Mouse (Mus musculus) CH12.LX (cell line): Measurements from ENCODE around the gene Letm1. TPM values are rescaled to one million over a fixed set of nuclear protein-coding genes. Genes with fewer than 3 reads are reported as not detected.

Source experiments
- DNase-seq: peaks from one replicate; pipeline ENCODE4 v3.0.0-alpha.2; 2013; ENCODE audit errors: extremely low read depth
- H3K27ac ChIP-seq: 2 replicates; pipeline ENCODE4 v1.5.1; 2012; ENCODE audit warnings: low read depth, mild to moderate bottlenecking, control low read depth, moderate library complexity; ENCODE audit not compliant: insufficient read depth
- H3K27me3 ChIP-seq: replicated peaks from 2 replicates; pipeline ENCODE3; 2012; ENCODE audit warnings: inconsistent platforms
- H3K36me3 ChIP-seq, 2 experiments: replicated peaks in 1 of 2; 2 replicates each; pipeline versions ENCODE3 to v1.6.1; 2012; ENCODE audit warnings: inconsistent platforms in 1 of 2, low read length in 1 of 2, mild to moderate bottlenecking in 1 of 2, mixed read lengths in 1 of 2, moderate library complexity in 1 of 2; ENCODE audit not compliant: control insufficient read depth in 1 of 2, insufficient read depth in 1 of 2
- H3K4me1 ChIP-seq, 2 experiments: 2 replicates each; pipeline ENCODE4 v1.6.1; 2012; ENCODE audit warnings: inconsistent platforms in 1 of 2, moderate library complexity in 1 of 2; ENCODE audit not compliant: insufficient read depth in 2 of 2, control insufficient read depth in 1 of 2
- H3K4me2 ChIP-seq: 2 replicates; pipeline ENCODE4 v1.6.1; 2012; ENCODE audit warnings: low read depth, mild to moderate bottlenecking, control low read depth; ENCODE audit not compliant: poor library complexity, insufficient read depth, severe bottlenecking
- H3K4me3 ChIP-seq, 3 experiments: fragments of 150-350 bp in 1 of 3; sonication (generic) in 1 of 3; replicated peaks in 1 of 3; 2 replicates each; pipeline versions ENCODE3 to v1.5.1; 2011 to 2012; ENCODE audit warnings: low read depth in 2 of 3, low read length in 2 of 3, mild to moderate bottlenecking in 2 of 3, moderate library complexity in 2 of 3, control low read depth in 1 of 3, improper control_type of control experiment in 1 of 3, inconsistent platforms in 1 of 3, mixed read lengths in 1 of 3; ENCODE audit not compliant: poor library complexity in 1 of 3
- H3K79me2 ChIP-seq: replicated peaks from 2 replicates; pipeline ENCODE4 v1.6.1; 2012; ENCODE audit warnings: mild to moderate bottlenecking, moderate library complexity; ENCODE audit not compliant: control insufficient read depth, poor library complexity, insufficient read depth, severe bottlenecking; ENCODE audit errors: extremely low read depth
- H3K9ac ChIP-seq: 2 replicates; pipeline ENCODE4 v1.6.1; 2012; ENCODE audit warnings: low read depth, mild to moderate bottlenecking, control low read depth, moderate library complexity; ENCODE audit not compliant: insufficient read depth
- H3K9me3 ChIP-seq: replicated peaks from 2 replicates; pipeline ENCODE3; 2012; ENCODE audit warnings: low read length, inconsistent platforms, mixed read lengths
- BHLHE40 ChIP-seq: IDR thresholded peaks from 2 replicates; pipeline ENCODE4 v1.6.1; 2011; ENCODE audit warnings: mild to moderate bottlenecking, low read depth, low read length, improper control_type of control experiment
- CHD1 ChIP-seq: IDR thresholded peaks from 2 replicates; pipeline ENCODE4 v1.6.1; 2012; ENCODE audit warnings: low read depth, low read length, improper control_type of control experiment, inconsistent platforms
- CHD2 ChIP-seq: IDR thresholded peaks from 2 replicates; pipeline ENCODE4 v1.6.1; 2011; ENCODE audit warnings: low read length, improper control_type of control experiment
- CTCF ChIP-seq, 2 experiments: IDR thresholded peaks in 1 of 2; conservative IDR thresholded peaks in 1 of 2; 2 replicates each; pipeline ENCODE4 v1.5.1; 2011 to 2012; ENCODE audit warnings: low read depth in 2 of 2, low read length in 2 of 2, improper control_type of control experiment in 1 of 2, inconsistent platforms in 1 of 2, mild to moderate bottlenecking in 1 of 2, moderate library complexity in 1 of 2
- ELF1 ChIP-seq: IDR thresholded peaks from 2 replicates; pipeline ENCODE4 v1.6.1; 2014; ENCODE audit warnings: low read depth, mild to moderate bottlenecking, inconsistent platforms, low read length, improper control_type of control experiment
- EP300 ChIP-seq: IDR thresholded peaks from 2 replicates; pipeline ENCODE4 v1.6.1; 2011; ENCODE audit warnings: low read length, improper control_type of control experiment
- ETS1 ChIP-seq: conservative IDR thresholded peaks from 2 replicates; pipeline ENCODE4 v1.6.1; 2012; ENCODE audit warnings: low read depth, mild to moderate bottlenecking, inconsistent platforms, low read length, improper control_type of control experiment, moderate library complexity
- JUND ChIP-seq: conservative IDR thresholded peaks from 2 replicates; pipeline ENCODE4 v1.6.1; 2011; ENCODE audit warnings: low read depth, low read length, improper control_type of control experiment
- MAFK ChIP-seq: IDR thresholded peaks from 2 replicates; pipeline ENCODE4 v1.6.1; 2011; ENCODE audit warnings: low read length, improper control_type of control experiment; ENCODE audit not compliant: insufficient replicate concordance
- MAZ ChIP-seq: IDR thresholded peaks from 2 replicates; pipeline ENCODE4 v1.6.1; 2012; ENCODE audit warnings: low read depth, mild to moderate bottlenecking, inconsistent platforms, low read length, improper control_type of control experiment, moderate library complexity
- MEF2A ChIP-seq: IDR thresholded peaks from 2 replicates; pipeline ENCODE4 v1.6.1; 2014; ENCODE audit warnings: low read depth, mild to moderate bottlenecking, inconsistent platforms, low read length, improper control_type of control experiment, borderline replicate concordance
- MXI1 ChIP-seq: IDR thresholded peaks from 2 replicates; pipeline ENCODE4 v1.6.1; 2011; ENCODE audit warnings: mild to moderate bottlenecking, low read depth, low read length, improper control_type of control experiment
- MYC ChIP-seq: IDR thresholded peaks from 2 replicates; pipeline ENCODE4 v1.6.1; 2011; ENCODE audit warnings: low read depth, mild to moderate bottlenecking, improper control_type of control experiment, low read length
- NRF1 ChIP-seq: IDR thresholded peaks from 2 replicates; pipeline ENCODE4 v1.6.1; 2014; ENCODE audit warnings: low read depth, mild to moderate bottlenecking, inconsistent platforms, low read length, improper control_type of control experiment, moderate library complexity
- PAX5 ChIP-seq: IDR thresholded peaks from 2 replicates; pipeline ENCODE4 v1.6.1; 2012; ENCODE audit warnings: low read length, inconsistent platforms, mixed read lengths
- POLR2A ChIP-seq: IDR thresholded peaks from 2 replicates; pipeline ENCODE4 v1.6.1; 2011; ENCODE audit warnings: low read depth, mild to moderate bottlenecking, improper control_type of control experiment, low read length
- POLR2AphosphoS2 ChIP-seq: IDR thresholded peaks from 2 replicates; pipeline ENCODE4 v1.6.1; 2011; ENCODE audit warnings: low read depth, low read length, improper control_type of control experiment
- RAD21 ChIP-seq: IDR thresholded peaks from 2 replicates; pipeline ENCODE4 v1.6.1; 2011; ENCODE audit warnings: low read depth, mild to moderate bottlenecking, low read length, improper control_type of control experiment, moderate library complexity
- RCOR1 ChIP-seq: conservative IDR thresholded peaks from 2 replicates; pipeline ENCODE4 v1.6.1; 2012; ENCODE audit warnings: low read depth, mild to moderate bottlenecking, inconsistent platforms, low read length, improper control_type of control experiment
- SIN3A ChIP-seq: IDR thresholded peaks from 2 replicates; pipeline ENCODE4 v1.6.1; 2012; ENCODE audit warnings: low read length, improper control_type of control experiment, inconsistent platforms
- SMC3 ChIP-seq: IDR thresholded peaks from 2 replicates; pipeline ENCODE4 v1.6.1; 2011; ENCODE audit warnings: low read depth, low read length, improper control_type of control experiment
- TBP ChIP-seq: conservative IDR thresholded peaks from 2 replicates; pipeline ENCODE4 v1.6.1; 2011; ENCODE audit warnings: low read depth, low read length, improper control_type of control experiment
- TCF12 ChIP-seq: IDR thresholded peaks from 2 replicates; pipeline ENCODE4 v1.6.1; 2014; ENCODE audit warnings: low read depth, mild to moderate bottlenecking, inconsistent platforms, low read length, improper control_type of control experiment
- UBTF ChIP-seq: IDR thresholded peaks from 2 replicates; pipeline ENCODE4 v1.6.1; 2012; ENCODE audit warnings: low read depth, mild to moderate bottlenecking, inconsistent platforms, low read length, improper control_type of control experiment, moderate library complexity
- USF1 ChIP-seq: IDR thresholded peaks from 2 replicates; pipeline ENCODE4 v1.6.1; 2014; ENCODE audit warnings: low read depth, mild to moderate bottlenecking, inconsistent platforms, low read length, improper control_type of control experiment
- USF2 ChIP-seq: conservative IDR thresholded peaks from 2 replicates; pipeline ENCODE4 v1.6.1; 2011; ENCODE audit warnings: low read depth, low read length, improper control_type of control experiment
- ZKSCAN1 ChIP-seq: IDR thresholded peaks from 2 replicates; pipeline ENCODE4 v1.6.1; 2012; ENCODE audit warnings: low read depth, inconsistent platforms, low read length, improper control_type of control experiment, borderline replicate concordance
- ZMIZ1 ChIP-seq: IDR thresholded peaks from 2 replicates; pipeline ENCODE4 v1.6.1; 2012; ENCODE audit warnings: low read depth, mild to moderate bottlenecking, inconsistent platforms, low read length, improper control_type of control experiment
- ZNF384 ChIP-seq: IDR thresholded peaks from 2 replicates; pipeline ENCODE4 v1.6.1; 2012; ENCODE audit warnings: low read depth, low read length, improper control_type of control experiment, inconsistent platforms
- dilution Hi-C: fragments of 300-500 bp; cut with MboI; formaldehyde crosslinking; loops from 2 replicates; pipeline ENCODE4 v1.14.3; 2020; ENCODE audit warnings: low sequenced_read_pairs; ENCODE audit not compliant: extremely low pct_unique_long_range_greater_than_20kb, extremely low pct_ligation_motif_present
- in situ Hi-C: fragments of 300-500 bp; cut with MboI; formaldehyde crosslinking; loops from 3 replicates; pipeline ENCODE4 v1.14.3; 2019; ENCODE audit warnings: low sequenced_read_pairs, low pct_ligation_motif_present, low pct_unique_long_range_greater_than_20kb, mixed read lengths
- polyA plus RNA-seq: library from polyadenylated mRNA; unstranded; fragments of >175 nt; gene quantifications from 2 replicates; pipeline ENCODE4 v1.2.1, GENCODE M21; 2012; ENCODE audit warnings: low read depth; ENCODE audit not compliant: insufficient read length
- total RNA-seq, 2 experiments: library from RNA; depleted of rRNA; stranded (reverse); fragments of 300-350 nt in 1 of 2; fragments of >200 nt in 1 of 2; gene quantifications; 2 replicates each; pipeline ENCODE4 v1.2.3; 2012 to 2014

The Letm1 gene
- total and polyA plus RNA-seq, 3 experiments: 21.8 to 43.4 (median 27.6) TPM

DNA sequence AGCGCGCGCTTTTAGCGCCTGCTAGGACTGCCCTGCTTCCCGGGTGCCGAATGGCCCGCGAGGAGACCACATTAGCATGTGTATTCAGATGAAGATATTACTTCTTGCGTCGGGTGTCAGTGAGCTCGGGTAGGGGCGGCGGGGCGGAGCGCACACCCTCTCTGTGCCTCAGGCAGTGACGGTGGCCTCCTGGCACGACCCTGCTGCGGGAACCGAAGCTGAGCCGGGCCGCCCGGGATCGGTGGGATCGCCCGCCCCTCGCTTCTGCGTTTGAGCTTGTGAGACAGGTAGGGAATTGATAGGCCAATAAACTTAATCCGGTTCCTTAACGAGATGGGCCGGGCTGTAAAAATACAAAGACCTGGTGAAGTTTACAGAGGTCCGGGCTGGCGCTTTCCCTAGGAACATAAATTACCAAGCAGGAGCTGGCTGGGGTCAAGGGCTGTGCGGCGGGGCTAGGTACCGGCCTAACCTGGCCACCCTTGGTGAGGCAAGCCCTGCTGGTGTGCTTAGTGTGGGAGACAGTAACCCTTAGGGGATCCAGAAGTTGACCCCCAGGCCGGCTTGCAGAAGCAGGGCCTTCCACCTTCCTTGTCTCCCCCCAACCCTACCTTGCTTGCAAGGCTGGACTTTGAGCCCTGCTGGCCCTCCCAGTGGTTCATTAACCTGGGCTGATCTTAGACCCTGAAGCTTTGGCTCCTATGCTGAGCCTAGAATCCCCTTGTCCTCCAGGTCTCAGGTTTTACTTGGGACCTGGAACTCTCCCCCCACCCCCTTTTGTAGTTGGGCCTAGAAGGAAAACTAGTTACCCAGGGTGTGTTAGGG, 58.8 kb downstream of the Letm1 start:
- TF ChIP-seq MXI1: no peak
- no peak for TF ChIP-seq JUND
- no peak for TF ChIP-seq CHD1
- TF ChIP-seq EP300: no peak
- no peak for TF ChIP-seq PAX5
- no peak for TF ChIP-seq ZKSCAN1
- no peak for TF ChIP-seq POLR2AphosphoS2
- TF ChIP-seq POLR2A: no peak
- no peak for TF ChIP-seq ZMIZ1
- no peak for TF ChIP-seq NRF1
- TF ChIP-seq ELF1: no peak
- no peak for TF ChIP-seq BHLHE40
- TF ChIP-seq UBTF: no peak
- TF ChIP-seq USF2: no peak
- no peak for TF ChIP-seq USF1
- TF ChIP-seq MAFK: no peak
- TF ChIP-seq CTCF (conservative IDR thresholded peaks at IDR 0.05 in 1 of 2, IDR thresholded peaks at IDR 0.05 in 1 of 2; ENCODE audit: low read depth in 2 of 2, low read length in 2 of 2): no peak
- no peak overlapping the region for H3K27ac ChIP-seq
- DNase-seq: no peak
- no peaks in the 10 kb centered on the region for H3K36me3 ChIP-seq
- no peaks in the 10 kb centered on the region for H3K79me2 ChIP-seq
- no peak overlapping the region for H3K4me2 ChIP-seq
- no peak overlapping the region for H3K9ac ChIP-seq
- dilution Hi-C loops (no loop called here), in situ Hi-C loops (no loop called here)
- H3K4me1 ChIP-seq: peaks cover 0 to 13% of the 10 kb centered on the region in 2 experiments; a peak in 2 of 4 replicates
- no peak overlapping the region for H3K4me3 ChIP-seq
- peaks cover 93% of the 10 kb centered on the region for H3K27me3 ChIP-seq
- H3K9me3 ChIP-seq: peaks cover 15% of the 10 kb centered on the region

DNA sequence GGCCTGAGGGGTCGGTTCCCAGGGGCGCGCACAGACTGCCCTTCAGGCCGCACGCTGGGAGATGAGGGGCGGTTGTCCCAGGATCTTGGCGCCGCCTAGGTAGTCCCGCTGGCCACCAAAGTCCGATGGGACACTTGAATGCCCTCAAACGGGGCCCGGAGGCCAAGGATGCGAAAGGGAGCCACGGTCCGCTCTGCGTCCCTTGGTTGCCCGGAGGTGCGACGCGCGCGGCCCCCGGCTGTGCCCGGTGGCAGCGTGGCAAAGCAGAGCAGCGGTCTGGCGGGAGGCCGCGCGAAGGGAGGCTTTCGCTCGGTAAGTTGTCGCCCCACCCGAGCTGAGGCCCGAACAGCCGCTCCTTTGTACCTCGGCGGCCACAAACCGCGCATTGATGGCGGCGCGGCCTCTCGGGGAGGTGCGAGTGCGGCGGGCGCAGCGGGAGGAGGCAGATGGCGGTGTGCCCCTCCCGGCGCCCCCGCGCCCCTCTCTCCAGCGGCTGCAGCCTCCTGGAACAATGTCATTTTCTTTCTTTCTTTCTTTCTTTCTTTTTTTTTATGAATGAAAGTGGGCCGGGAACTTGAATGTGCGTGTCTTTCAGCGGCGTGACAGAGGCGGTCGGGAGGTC, 59.5 kb downstream of the Letm1 start:
- in situ Hi-C loops: no loop called here
- H3K4me2 ChIP-seq: no peak overlapping the region
- no peak overlapping the region for H3K27ac ChIP-seq
- peaks cover 93% of the 10 kb centered on the region for H3K27me3 ChIP-seq
- H3K9me3 ChIP-seq: peaks cover 15% of the 10 kb centered on the region
- H3K4me3 ChIP-seq: no peak overlapping the region
- no peak overlapping the region for H3K9ac ChIP-seq
- no peak for DNase-seq
- TF ChIP-seq MYC (no peak), MAFK (no peak), SMC3 (no peak), TBP (no peak), SIN3A (no peak), CHD2 (no peak), TCF12 (no peak), ETS1 (no peak), CHD1 (no peak), RCOR1 (no peak), MAZ (no peak), MEF2A (no peak), UBTF (no peak), ZNF384 (no peak), RAD21 (no peak), JUND (no peak)
- dilution Hi-C loops: no loop called here
- no peaks in the 10 kb centered on the region for H3K36me3 ChIP-seq
- H3K4me1 ChIP-seq: peaks cover 0 to 20% of the 10 kb centered on the region in 2 experiments; a peak in 2 of 4 replicates
- no peaks in the 10 kb centered on the region for H3K79me2 ChIP-seq
